Mouse (Mus musculus): Measurements from ENCODE around the gene Msi2. TPM values are rescaled to one million over a fixed set of nuclear protein-coding genes. Genes with fewer than 3 reads are reported as not detected.

Gene Msi2
- 133 and 142 TPM in 2 replicates for total RNA-seq (2014; rRNA removed)
- polyA plus RNA-seq (2015; fragmentation: Nextera tagmentation; extraction: Ambion mirVana): 21.6 and 26.9 TPM in 2 replicates

DNA sequence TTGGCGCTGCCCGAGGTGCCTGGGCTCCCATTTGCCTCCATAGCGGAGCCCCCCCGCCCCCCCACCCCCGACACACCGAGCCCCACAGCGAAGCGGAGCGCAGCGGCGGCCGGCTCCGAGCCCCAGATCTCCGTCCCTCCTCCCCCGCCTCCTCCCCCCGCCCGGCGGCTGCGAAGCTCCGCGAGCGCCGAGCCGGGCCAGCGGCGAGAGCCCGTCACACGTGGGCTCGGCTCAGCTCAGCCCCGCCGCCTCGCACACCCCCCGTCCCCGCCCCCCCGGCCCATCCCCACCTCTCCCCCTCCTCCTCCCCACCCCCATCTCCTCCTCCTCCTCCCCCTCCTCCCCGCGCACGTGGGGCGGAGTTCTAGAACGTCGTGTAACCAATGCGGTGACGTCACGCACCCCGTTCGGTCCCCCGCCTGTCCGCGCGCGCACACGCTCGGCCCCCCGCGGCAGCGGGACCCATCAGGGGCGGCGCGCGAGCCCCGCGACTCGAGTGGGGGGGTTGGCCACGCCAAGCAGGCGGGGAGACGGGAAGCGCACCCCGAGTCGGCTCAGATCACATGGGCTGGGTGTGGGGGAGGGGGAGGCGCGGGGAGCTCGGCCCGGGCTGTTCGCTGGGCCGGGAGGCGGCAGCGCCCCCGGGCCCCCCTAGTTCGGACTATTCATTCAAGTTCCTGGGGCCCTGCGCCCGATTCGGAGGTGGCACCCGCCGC lies at the start of gene Msi2:
Gene Msi2, minus strand, starts transcription at position 464 of the 716 bp plus-strand sequence.
- Histone ChIP-seq H3K4me1 (ENCODE audit: insufficient read depth, low read length) (no peaks in the 10 kb centered on the region; the same call in 1 of the 2 replicates), H3K4me2 (ENCODE audit: low read depth, low read length, poor library complexity, severe bottlenecking) (peak within 1 kb of the TSS; percentile 78), H3K27me3 (ENCODE audit: insufficient read depth, low read length) (no peaks in the 10 kb centered on the region), H3K9me3 (ENCODE audit: low read length) (no peaks in the 10 kb centered on the region), H3K9ac (replicated peaks; ENCODE audit: low read length, poor library complexity, severe bottlenecking) (peak within 1 kb of the TSS; percentile 78), H3K36me3 (ENCODE audit: insufficient read depth, low read length) (no peaks in the 10 kb centered on the region), H3K4me3 (ENCODE audit: low read depth, low read length) (peak within 1 kb of the TSS; percentile 79), H3K27ac (ENCODE audit: low read depth, low read length) (peak within 1 kb of the TSS; percentile 86)
- under 1% methylated on average over 37 of the region's 84 CpGs for WGBS
- ATAC-seq (ENCODE audit: low FRiP score) (peak; percentile 84), DNase-seq (ENCODE audit: low spot score) (peak; percentile 96)
- TF ChIP-seq CTCF (IDR thresholded peaks at IDR 0.05): no peak

DNA sequence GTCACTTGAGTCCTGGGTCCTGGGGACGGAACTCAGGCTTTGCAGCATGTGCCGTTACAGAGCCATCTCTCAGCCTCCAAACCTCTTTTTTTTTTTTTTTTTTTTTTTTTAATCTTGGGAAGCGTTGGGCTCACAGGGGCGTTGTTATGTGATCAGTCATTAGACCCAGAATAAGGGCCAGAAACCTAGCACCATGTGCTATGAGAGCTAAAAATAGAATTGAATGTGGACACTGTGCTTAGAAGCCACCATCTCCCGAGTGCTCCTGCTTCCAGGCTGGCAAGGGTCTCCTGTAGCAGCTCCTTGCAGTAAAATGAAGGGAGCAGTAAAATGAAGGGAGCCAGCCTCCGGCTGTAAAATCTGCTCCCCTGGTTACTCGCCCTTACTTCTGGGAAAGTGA lies 47.3 kb upstream of the Msi2 start:
- DNase-seq (ENCODE audit: low spot score) (no peak), ATAC-seq (ENCODE audit: low FRiP score) (no peak)
- H3K9ac ChIP-seq (replicated peaks; ENCODE audit: low read length, poor library complexity, severe bottlenecking): no peak overlapping the region
- H3K4me3 ChIP-seq (ENCODE audit: low read depth, low read length): no peak overlapping the region
- no peak for TF ChIP-seq CTCF (IDR thresholded peaks at IDR 0.05)
- H3K27ac ChIP-seq (ENCODE audit: low read depth, low read length): no peak overlapping the region
- no peaks in the 10 kb centered on the region for H3K4me1 ChIP-seq (ENCODE audit: insufficient read depth, low read length)
- H3K9me3 ChIP-seq (ENCODE audit: low read length): no peaks in the 10 kb centered on the region
- no peaks in the 10 kb centered on the region for H3K36me3 ChIP-seq (ENCODE audit: insufficient read depth, low read length)
- no peaks in the 10 kb centered on the region for H3K27me3 ChIP-seq (ENCODE audit: insufficient read depth, low read length)
- no peak overlapping the region for H3K4me2 ChIP-seq (ENCODE audit: low read depth, low read length, poor library complexity, severe bottlenecking)
- WGBS: 46% methylated on average over 7 of the region's 7 CpGs

DNA sequence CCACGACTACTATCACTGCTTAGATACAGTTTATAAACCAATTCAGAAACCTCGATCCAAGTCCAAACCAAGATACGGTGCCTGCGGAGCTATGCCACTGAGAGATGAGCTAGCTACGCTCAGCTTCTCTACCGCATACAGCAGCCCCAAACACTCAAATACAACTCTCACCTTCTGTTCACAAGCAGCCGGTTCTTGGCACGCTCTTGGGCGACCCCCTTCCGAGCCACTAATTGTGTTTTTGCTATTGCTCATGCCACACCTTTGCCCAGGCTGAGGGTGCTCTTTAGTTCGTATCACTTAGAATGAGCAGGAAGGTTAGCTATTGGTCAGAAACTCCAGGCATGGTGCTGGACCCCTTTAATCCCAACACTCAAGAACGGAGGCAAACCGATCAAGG lies 45.1 kb upstream of the Msi2 start:
- Histone ChIP-seq H3K9ac (replicated peaks; ENCODE audit: low read length, poor library complexity, severe bottlenecking) (no peak overlapping the region), H3K4me2 (ENCODE audit: low read depth, low read length, poor library complexity, severe bottlenecking) (no peak overlapping the region), H3K36me3 (ENCODE audit: insufficient read depth, low read length) (no peaks in the 10 kb centered on the region), H3K27ac (ENCODE audit: low read depth, low read length) (no peak overlapping the region), H3K27me3 (ENCODE audit: insufficient read depth, low read length) (no peaks in the 10 kb centered on the region), H3K4me1 (ENCODE audit: insufficient read depth, low read length) (no peaks in the 10 kb centered on the region), H3K4me3 (ENCODE audit: low read depth, low read length) (no peak overlapping the region), H3K9me3 (ENCODE audit: low read length) (no peaks in the 10 kb centered on the region)
- no peak for ATAC-seq (ENCODE audit: low FRiP score)
- no peak for DNase-seq (ENCODE audit: low spot score)
- 90% methylated on average over 13 of the region's 13 CpGs for WGBS
- TF ChIP-seq CTCF (IDR thresholded peaks at IDR 0.05): no peak

DNA sequence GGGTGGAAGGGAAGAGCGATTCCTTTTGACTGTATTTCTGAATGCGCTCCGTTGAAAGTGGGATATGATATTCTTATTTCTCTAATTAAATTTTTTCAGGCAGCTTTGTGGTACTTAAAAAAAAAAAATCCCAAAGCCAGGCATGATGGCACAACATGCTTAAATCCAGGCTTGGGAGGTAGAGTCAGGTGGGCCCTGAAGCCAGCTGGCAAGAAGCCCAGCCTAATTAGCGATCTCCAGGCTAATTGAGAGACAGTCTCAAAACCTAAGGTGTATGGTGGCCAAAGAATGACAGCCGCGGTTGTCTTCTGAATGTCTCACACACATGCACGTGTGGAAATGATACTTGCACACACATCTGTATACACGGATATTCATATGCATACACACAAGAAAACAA lies 41.2 kb upstream of the Msi2 start:
- Histone ChIP-seq H3K9me3 (ENCODE audit: low read length) (no peaks in the 10 kb centered on the region), H3K27me3 (ENCODE audit: insufficient read depth, low read length) (no peaks in the 10 kb centered on the region), H3K27ac (ENCODE audit: low read depth, low read length) (no peak overlapping the region), H3K36me3 (ENCODE audit: insufficient read depth, low read length) (no peaks in the 10 kb centered on the region), H3K4me2 (ENCODE audit: low read depth, low read length, poor library complexity, severe bottlenecking) (no peak overlapping the region), H3K9ac (replicated peaks; ENCODE audit: low read length, poor library complexity, severe bottlenecking) (no peak overlapping the region), H3K4me1 (ENCODE audit: insufficient read depth, low read length) (no peaks in the 10 kb centered on the region), H3K4me3 (ENCODE audit: low read depth, low read length) (no peak overlapping the region)
- WGBS: 74% methylated on average over 8 of the region's 8 CpGs
- ATAC-seq (ENCODE audit: low FRiP score): no peak
- no peak for TF ChIP-seq CTCF (IDR thresholded peaks at IDR 0.05)
- peak; percentile 26 for DNase-seq (ENCODE audit: low spot score)

DNA sequence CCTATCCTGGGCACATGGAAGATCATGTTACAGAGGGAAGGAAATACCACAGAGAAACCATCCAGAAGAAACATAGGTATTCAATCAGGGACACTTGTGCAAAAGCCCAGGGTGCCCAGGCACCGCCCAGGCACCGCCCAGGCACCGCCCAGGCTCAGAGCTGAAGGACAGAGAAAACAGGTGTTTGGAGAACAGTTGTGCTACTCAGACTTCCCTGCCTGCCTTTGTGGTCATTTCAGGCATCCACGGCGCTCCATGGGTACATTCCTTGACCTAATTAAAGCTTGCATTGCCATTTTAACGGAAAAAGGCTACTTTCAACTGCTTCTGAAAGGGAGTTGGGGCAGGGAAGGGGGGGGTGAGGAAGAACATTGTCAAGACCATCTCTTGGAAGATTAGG lies 40.1 kb upstream of the Msi2 start:
- Histone ChIP-seq H3K36me3 (ENCODE audit: insufficient read depth, low read length) (no peaks in the 10 kb centered on the region), H3K9ac (replicated peaks; ENCODE audit: low read length, poor library complexity, severe bottlenecking) (no peak overlapping the region), H3K4me1 (ENCODE audit: insufficient read depth, low read length) (no peaks in the 10 kb centered on the region), H3K4me2 (ENCODE audit: low read depth, low read length, poor library complexity, severe bottlenecking) (no peak overlapping the region), H3K27ac (ENCODE audit: low read depth, low read length) (no peak overlapping the region), H3K27me3 (ENCODE audit: insufficient read depth, low read length) (no peaks in the 10 kb centered on the region), H3K4me3 (ENCODE audit: low read depth, low read length) (no peak overlapping the region), H3K9me3 (ENCODE audit: low read length) (no peaks in the 10 kb centered on the region)
- WGBS: 45% methylated on average over 6 of the region's 6 CpGs
- no peak for TF ChIP-seq CTCF (IDR thresholded peaks at IDR 0.05)
- DNase-seq (ENCODE audit: low spot score) (no peak), ATAC-seq (ENCODE audit: low FRiP score) (no peak)

DNA sequence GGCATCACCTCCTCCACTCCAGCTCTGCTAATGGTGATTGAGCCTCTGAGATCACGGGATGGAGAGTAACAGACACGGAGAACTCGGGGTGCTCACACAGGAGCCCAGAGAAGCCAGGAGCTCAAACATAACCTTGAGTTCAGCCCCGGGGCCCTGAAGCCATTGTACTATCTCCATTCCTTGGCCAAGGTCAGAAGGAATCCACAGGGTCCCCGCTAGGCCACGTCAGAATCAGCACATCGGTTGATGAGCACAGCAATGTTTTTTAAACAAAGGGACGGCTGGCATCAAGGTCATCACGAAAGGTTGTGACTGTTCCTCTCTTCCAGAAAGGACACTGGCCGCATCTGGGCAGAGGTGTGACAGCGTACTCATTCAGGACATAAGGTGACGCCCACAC lies 27.0 kb upstream of the Msi2 start:
- no peak for DNase-seq (ENCODE audit: low spot score)
- no peak overlapping the region for H3K9ac ChIP-seq (replicated peaks; ENCODE audit: low read length, poor library complexity, severe bottlenecking)
- no peak overlapping the region for H3K4me3 ChIP-seq (ENCODE audit: low read depth, low read length)
- no peak overlapping the region for H3K27ac ChIP-seq (ENCODE audit: low read depth, low read length)
- no peaks in the 10 kb centered on the region for H3K9me3 ChIP-seq (ENCODE audit: low read length)
- no peak for ATAC-seq (ENCODE audit: low FRiP score)
- WGBS: 84% methylated on average over 12 of the region's 12 CpGs
- no peaks in the 10 kb centered on the region for H3K36me3 ChIP-seq (ENCODE audit: insufficient read depth, low read length)
- no peak for TF ChIP-seq CTCF (IDR thresholded peaks at IDR 0.05)
- no peaks in the 10 kb centered on the region for H3K4me1 ChIP-seq (ENCODE audit: insufficient read depth, low read length)
- H3K4me2 ChIP-seq (ENCODE audit: low read depth, low read length, poor library complexity, severe bottlenecking): no peak overlapping the region
- no peaks in the 10 kb centered on the region for H3K27me3 ChIP-seq (ENCODE audit: insufficient read depth, low read length)
